In the genomic region with DNA sequence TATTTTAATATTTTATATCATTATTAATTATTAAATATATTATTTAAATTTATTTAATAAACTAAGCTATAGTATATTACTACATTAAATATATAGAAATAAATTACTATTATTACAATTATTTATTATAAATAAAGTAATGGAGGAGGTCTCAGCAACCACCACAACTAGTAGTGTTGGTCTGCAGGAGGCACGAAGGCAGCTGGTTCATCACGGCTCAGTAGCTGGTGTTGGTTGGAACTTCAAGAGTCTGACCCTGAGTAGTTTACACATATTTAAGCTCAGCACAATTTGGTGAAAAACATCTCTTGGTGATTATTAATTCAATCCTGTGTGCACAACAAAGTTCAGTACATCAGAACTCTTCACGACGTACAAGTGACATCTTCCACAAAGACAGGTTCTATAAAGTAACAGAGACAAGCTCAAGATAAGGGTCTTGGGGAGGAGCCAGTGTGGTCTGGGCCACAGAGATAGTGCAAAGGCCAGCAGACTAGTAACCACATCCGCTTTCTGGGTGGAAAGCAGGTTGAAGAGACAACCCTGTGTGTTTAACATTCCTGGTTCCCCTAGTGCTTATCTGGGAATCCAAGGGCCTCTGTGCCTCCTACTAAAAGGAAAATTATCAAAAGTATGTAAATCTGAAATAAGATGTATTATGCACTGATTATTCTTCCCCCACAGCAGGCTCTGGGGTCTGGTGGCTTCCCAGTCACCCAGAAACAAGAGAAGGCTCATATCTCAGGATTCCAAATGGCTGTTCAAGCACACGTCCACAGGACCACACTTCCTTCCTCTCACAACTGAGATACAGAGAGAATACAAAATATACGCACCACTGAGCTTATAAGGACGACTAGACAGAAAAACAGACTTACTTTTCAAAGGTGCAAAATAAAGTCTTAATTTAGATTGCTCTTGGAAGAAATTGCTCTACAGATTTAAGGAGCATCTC, we compare ENCODE assay signal across 1 mouse cellular context.
A peak's percentile ranks its signal among the peaks of the same experiment; 100 is the strongest.
TF ChIP-seq lines count a peak whose summit lies in the region.

No protein-coding gene starts in this region.

TF ChIP-seq in MEL, 35 proteins besides CTCF, POLR2A, EP300 and RAD21 (continued from another document):
- TF ChIP-seq BHLHE40 (IDR thresholded peaks at IDR 0.05; ENCODE audit: borderline replicate concordance, low read depth, low read length) (peak; percentile 12; the same call in 1 of the 2 replicates), ELF1 (IDR thresholded peaks at IDR 0.05; ENCODE audit: low read depth, low read length) (no peak), RCOR1 (IDR thresholded peaks at IDR 0.05; ENCODE audit: low read depth, low read length) (peak; percentile 98)
